Mouse (Mus musculus) liver, embryonic 14.5 days (tissue): ENCODE results near the gene Cyp2d10. TPM values are rescaled to one million over a fixed set of nuclear protein-coding genes. Genes with fewer than 3 reads are reported as not detected.
"Not testable (repeated sequence)": the region's sequence is repeated elsewhere in the genome, so short reads cannot be mapped to it uniquely, and the experiment has no call there.

Experiments
- ATAC-seq: fragments of 200-750 bp; cut with Nextera tagmentation; 2 replicates; pipeline ENCODE4 v1.8.0; 2017; ENCODE audit warnings: moderate number of reproducible peaks, mild to moderate bottlenecking, moderate library complexity; ENCODE audit not compliant: insufficient read depth
- DNase-seq, 3 experiments: peaks; one replicate each; pipeline ENCODE4 v3.0.0-alpha.2; 2012 to 2013; ENCODE audit warnings: low read depth in 3 of 3, low spot score in 3 of 3
- H3K27ac ChIP-seq: fragments of 300-500 bp; sonication (generic); 2 replicates; pipeline ENCODE4 v1.5.1; 2014; ENCODE audit warnings: moderate library complexity, mild to moderate bottlenecking, control low read depth, inconsistent platforms
- H3K27me3 ChIP-seq: fragments of 300-500 bp; sonication (generic); 2 replicates; pipeline ENCODE4 v1.6.1; 2014; ENCODE audit warnings: mild to moderate bottlenecking, low read length, moderate library complexity; ENCODE audit not compliant: control insufficient read depth, insufficient read depth
- H3K36me3 ChIP-seq: fragments of 300-500 bp; sonication (generic); replicated peaks from 2 replicates; pipeline ENCODE4 v1.6.1; 2014; ENCODE audit warnings: low read depth; ENCODE audit not compliant: control insufficient read depth, insufficient read depth
- H3K4me1 ChIP-seq, 2 experiments: fragments of 200-500 bp in 1 of 2; fragments of 300-500 bp in 1 of 2; sonication (generic) in 1 of 2; replicated peaks; 2 replicates each; pipeline ENCODE4 v1.6.1; 2012 to 2014; ENCODE audit warnings: antibody characterized with exemption in 1 of 2, inconsistent platforms in 1 of 2, low read length in 1 of 2; ENCODE audit not compliant: control insufficient read depth in 2 of 2, insufficient read depth in 2 of 2
- H3K4me2 ChIP-seq: fragments of 300-500 bp; sonication (generic); 2 replicates; pipeline ENCODE4 v1.6.1; 2014; ENCODE audit warnings: low read depth, mild to moderate bottlenecking, control low read depth, moderate library complexity
- H3K4me3 ChIP-seq, 2 experiments: fragments of 200-500 bp in 1 of 2; fragments of 300-500 bp in 1 of 2; sonication (generic) in 1 of 2; 2 replicates each; pipeline ENCODE4 v1.5.1; 2012 to 2014; ENCODE audit warnings: low read depth in 2 of 2, low read length in 2 of 2, mild to moderate bottlenecking in 2 of 2, control low read depth in 1 of 2, inconsistent platforms in 1 of 2, moderate library complexity in 1 of 2; ENCODE audit not compliant: insufficient read depth in 1 of 2
- H3K9ac ChIP-seq: fragments of 300-500 bp; sonication (generic); replicated peaks from 2 replicates; pipeline ENCODE4 v1.6.1; 2014; ENCODE audit warnings: mild to moderate bottlenecking, control low read depth, moderate library complexity
- H3K9me3 ChIP-seq: fragments of 300-500 bp; sonication (generic); 2 replicates; pipeline ENCODE4 v1.6.1; 2016; ENCODE audit warnings: low read length, mixed read lengths; ENCODE audit not compliant: control insufficient read depth
- CTCF ChIP-seq: IDR thresholded peaks from 2 replicates; pipeline ENCODE4 v1.5.1; 2016; ENCODE audit warnings: antibody characterized with exemption, low read depth, control low read depth
- EP300 ChIP-seq: IDR thresholded peaks from 2 replicates; pipeline ENCODE4 v1.6.1; 2016; ENCODE audit warnings: antibody characterized with exemption, low read depth
- WGBS: fragments of 180-500 bp; shearing (Covaris S2); extraction: QIAGEN DNeasy Blood & Tissue Kit; methylation state at CpG from one replicate; pipeline ENCODE4 v1.1.7; 2014; ENCODE audit not compliant: insufficient replicate concordance; 5-methylcytosine and 5-hydroxymethylcytosine counted together
- polyA plus RNA-seq, 2 experiments: library from polyadenylated mRNA; depleted of rRNA in 1 of 2; stranded (reverse) in 1 of 2; unstranded in 1 of 2; fragments of >200 nt; fragmentation: Nextera tagmentation in 1 of 2; extraction: Ambion mirVana in 1 of 2; gene quantifications; 2 replicates each; pipeline versions ENCODE4 v1.2.1 to v1.2.3; 2012 to 2014

The Cyp2d10 gene
- polyA plus RNA-seq, 2 experiments: 19.8 to 48.1 TPM

DNA sequence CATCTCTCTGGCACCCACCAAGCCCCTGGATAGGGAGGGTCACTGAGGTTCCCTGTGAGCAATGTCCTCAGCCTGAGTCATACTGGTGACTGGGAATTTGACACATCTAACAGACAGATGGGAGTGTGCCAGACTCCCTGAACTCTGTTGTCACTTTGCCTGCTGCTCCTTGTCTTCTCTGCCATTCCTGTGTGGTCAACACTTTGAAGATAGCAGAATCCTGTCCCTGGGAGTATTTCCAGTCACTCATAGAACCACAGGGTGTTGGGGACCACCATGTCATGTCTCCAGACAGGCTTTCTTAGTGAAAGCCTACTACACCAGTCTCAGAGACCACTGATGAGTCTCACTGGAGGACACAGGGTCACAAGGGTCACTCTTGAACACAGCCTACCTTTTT is 4.9 kb downstream of the Cyp2d10 start:
- Histone ChIP-seq H3K9ac (no peak overlapping the region), H3K27ac (no peak overlapping the region), H3K36me3 (no peaks in the 10 kb centered on the region), H3K4me3 (no peak overlapping the region), H3K4me1 (no peaks in the 10 kb centered on the region; a peak in 1 of 4 replicates), H3K27me3 (no peaks in the 10 kb centered on the region), H3K9me3 (no peaks in the 10 kb centered on the region), H3K4me2 (no peak overlapping the region)
- ATAC-seq (no peak), DNase-seq (no peak)
- TF ChIP-seq EP300: no peak
- TF ChIP-seq CTCF: no peak

DNA sequence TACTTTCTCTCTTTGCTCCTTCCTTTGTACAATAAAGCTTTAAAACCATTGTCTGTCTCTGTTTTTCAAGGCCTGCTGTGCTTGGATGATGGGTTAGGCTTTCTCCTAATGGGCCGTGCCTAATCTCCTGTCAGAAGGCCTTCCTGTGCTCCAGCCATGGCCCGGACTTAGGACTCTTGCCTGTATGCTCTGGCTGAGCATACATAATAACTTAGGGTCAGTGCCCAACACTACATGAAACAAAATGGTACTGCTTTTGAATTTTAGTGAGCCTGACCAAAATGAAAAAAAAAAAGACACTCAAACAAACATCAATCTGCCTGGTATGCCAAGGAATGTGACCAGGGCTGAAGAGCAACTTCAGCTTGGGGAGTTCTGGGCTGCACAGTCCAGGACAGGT is 5.5 kb downstream of the Cyp2d10 start:
- no peak overlapping the region for H3K27ac ChIP-seq
- H3K4me2 ChIP-seq: no peak overlapping the region
- no peaks in the 10 kb centered on the region for H3K9me3 ChIP-seq
- H3K4me3 ChIP-seq: no peak overlapping the region
- no peak overlapping the region for H3K9ac ChIP-seq
- H3K4me1 ChIP-seq: no peaks in the 10 kb centered on the region; a peak in 1 of 4 replicates
- H3K27me3 ChIP-seq: no peaks in the 10 kb centered on the region
- ATAC-seq: no peak
- 50% methylated on average over 2 of the region's 2 CpGs for WGBS
- no peaks in the 10 kb centered on the region for H3K36me3 ChIP-seq
- DNase-seq: no peak
- TF ChIP-seq CTCF (no peak), EP300 (no peak)

DNA sequence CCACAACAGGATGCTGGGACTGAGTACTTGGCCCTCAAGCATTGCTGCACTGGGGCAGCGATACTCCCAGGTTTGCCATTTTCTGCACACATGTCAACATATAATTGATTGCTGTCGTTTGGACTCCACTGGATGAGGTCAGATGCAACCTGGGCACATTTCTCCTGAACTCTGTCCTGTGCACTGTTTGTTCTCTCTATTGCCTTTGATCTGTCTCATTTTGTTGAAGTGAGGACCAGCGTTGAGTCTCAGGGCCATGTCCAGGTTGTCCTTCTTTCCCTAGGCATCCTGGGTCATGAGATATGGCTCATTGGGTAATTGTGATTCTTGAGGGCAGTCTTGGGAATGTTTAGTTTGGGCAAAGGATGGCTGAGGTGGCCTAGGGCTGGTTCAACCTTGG is 11.0 kb downstream of the Cyp2d10 start:
- H3K4me3 ChIP-seq, H3K9me3 ChIP-seq, DNase-seq, H3K36me3 ChIP-seq, ATAC-seq, H3K9ac ChIP-seq, H3K27me3 ChIP-seq, H3K27ac ChIP-seq, H3K4me1 ChIP-seq, H3K4me2 ChIP-seq: not testable (repeated sequence)
- WGBS: 65% methylated on average over 3 of the region's 3 CpGs

DNA sequence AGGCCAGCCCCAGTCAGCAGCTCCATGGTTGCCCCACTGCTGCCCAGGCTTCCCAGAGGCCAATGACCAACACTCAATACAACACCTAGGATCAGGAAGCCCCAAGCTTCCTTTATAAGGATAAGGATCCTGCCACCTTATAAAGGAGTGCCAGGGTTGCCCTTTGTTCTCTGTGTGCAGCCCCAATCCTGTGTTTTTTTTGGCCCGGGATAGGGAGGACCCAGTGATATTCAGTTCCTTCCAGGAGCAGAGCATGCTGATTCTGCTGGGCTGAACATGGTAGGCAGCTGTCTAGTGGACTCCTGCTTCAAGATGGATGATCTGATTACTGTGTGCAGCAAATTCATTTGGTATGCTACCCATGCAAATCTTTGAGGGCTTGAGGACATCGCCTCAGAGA is 13.1 kb downstream of the Cyp2d10 start, which contains the start of gene Cyp2d11:
Gene Cyp2d11, minus strand, starts transcription at position 101 of the 400 bp plus-strand sequence.
- not testable (repeated sequence) for H3K9me3 ChIP-seq, H3K4me3 ChIP-seq, H3K4me2 ChIP-seq, ATAC-seq, H3K27me3 ChIP-seq, H3K4me1 ChIP-seq, H3K27ac ChIP-seq, DNase-seq, H3K9ac ChIP-seq, H3K36me3 ChIP-seq
- WGBS: 59% methylated on average over 2 of the region's 2 CpGs

DNA sequence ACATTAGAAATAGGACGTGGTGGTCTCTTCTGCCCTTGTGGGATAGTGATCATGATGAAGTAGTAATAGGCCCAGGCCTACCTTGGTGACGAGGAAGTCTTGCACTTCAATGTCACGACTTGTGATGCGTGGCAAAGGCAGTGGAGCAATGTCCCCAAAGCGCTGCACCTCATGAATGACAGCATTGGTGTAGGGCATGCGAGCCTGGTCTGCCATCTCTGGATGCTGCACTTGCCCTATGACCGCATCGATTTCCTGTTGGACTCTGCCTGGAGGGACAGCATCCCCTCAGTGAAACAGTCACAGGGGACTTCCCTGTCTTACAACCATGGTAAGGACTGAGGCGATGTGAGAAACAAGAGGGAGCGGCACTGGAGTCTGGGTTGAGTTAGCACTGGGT is 17.1 kb downstream of the Cyp2d10 start:
- not testable (repeated sequence) for ATAC-seq, DNase-seq
- WGBS: 68% methylated on average over 10 of the region's 10 CpGs

DNA sequence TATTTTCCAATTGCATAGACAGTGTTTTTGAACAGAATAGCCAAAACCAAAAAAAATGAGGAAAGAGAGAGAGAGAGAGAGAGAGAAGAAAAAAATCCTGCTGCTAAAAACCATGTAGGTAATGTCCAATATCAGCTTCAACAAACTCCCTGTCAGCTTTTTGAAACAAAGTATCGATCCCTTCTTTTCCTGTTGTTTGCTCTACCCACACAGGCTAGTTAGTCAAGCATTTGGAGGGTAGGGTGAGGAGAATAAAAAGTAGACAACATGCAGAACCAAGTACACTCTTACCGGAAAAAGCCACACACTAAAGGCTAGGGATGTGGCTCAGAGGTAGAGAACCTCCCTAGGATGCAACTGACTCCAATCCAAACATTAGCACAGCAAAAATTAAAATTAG is 21.3 kb downstream of the Cyp2d10 start:
- H3K4me1 ChIP-seq: peaks cover 0 to 1% of the 10 kb centered on the region in 2 experiments; a peak in 1 of 4 replicates
- no peaks in the 10 kb centered on the region for H3K9me3 ChIP-seq
- H3K4me3 ChIP-seq: no peak overlapping the region
- DNase-seq: no peak
- H3K27me3 ChIP-seq: no peaks in the 10 kb centered on the region
- H3K27ac ChIP-seq: no peak overlapping the region
- TF ChIP-seq EP300 (no peak), CTCF (no peak)
- no peaks in the 10 kb centered on the region for H3K36me3 ChIP-seq
- no peak for ATAC-seq
- no peak overlapping the region for H3K4me2 ChIP-seq
- 53% methylated on average over 2 of the region's 2 CpGs for WGBS
- no peak overlapping the region for H3K9ac ChIP-seq

More for the DNA sequence above, 17.1 kb downstream of the Cyp2d10 start:
- H3K9ac ChIP-seq, H3K27ac ChIP-seq, H3K27me3 ChIP-seq, H3K4me3 ChIP-seq, H3K4me1 ChIP-seq, H3K36me3 ChIP-seq, H3K4me2 ChIP-seq, H3K9me3 ChIP-seq: not testable (repeated sequence)
